Mouse (Mus musculus) liver, adult 2 months (tissue): Measurements from ENCODE around the gene Rapgef3.

Source experiments
- CTCF ChIP-seq: fragments of 200-500 bp; IDR thresholded peaks from 2 replicates; pipeline ENCODE4 v1.5.1; 2011; ENCODE audit warnings: low read depth, low read length, control low read depth
- POLR2A ChIP-seq: fragments of 200-500 bp; IDR thresholded peaks from 2 replicates; pipeline ENCODE4 v1.6.1; 2011; ENCODE audit warnings: low read length, control low read depth; ENCODE audit not compliant: insufficient read depth; ENCODE audit errors: extremely low read depth

- TF ChIP-seq CTCF (no peak), POLR2A (no peak)
Observed at GRCm38 (mm10) chr15:97766194-97766593, 1.6 kb downstream of the Rapgef3 start.
